Mouse (Mus musculus) hindbrain, embryonic 12.5 days (tissue): ENCODE results near the gene Ank3. TPM values are rescaled to one million over a fixed set of nuclear protein-coding genes. Genes with fewer than 3 reads are reported as not detected.

ENCODE experiments used
- ATAC-seq: fragments of 200-750 bp; cut with Nextera tagmentation; 2 replicates; pipeline ENCODE4 v1.8.0; 2017; ENCODE audit warnings: moderate TSS enrichment; ENCODE audit not compliant: low FRiP score
- H3K27ac ChIP-seq: fragments of 300-500 bp; sonication (generic); 2 replicates; pipeline ENCODE4 v1.5.1; 2016; ENCODE audit warnings: mild to moderate bottlenecking
- H3K27me3 ChIP-seq: fragments of 300-500 bp; sonication (generic); 2 replicates; pipeline ENCODE4 v1.6.1; 2016; ENCODE audit warnings: mild to moderate bottlenecking
- H3K36me3 ChIP-seq: fragments of 300-500 bp; sonication (generic); 2 replicates; pipeline ENCODE4 v1.6.1; 2016; ENCODE audit warnings: mild to moderate bottlenecking
- H3K4me1 ChIP-seq: fragments of 300-500 bp; sonication (generic); 2 replicates; pipeline ENCODE4 v1.6.1; 2016
- H3K4me2 ChIP-seq: fragments of 300-500 bp; sonication (generic); replicated peaks from 2 replicates; pipeline ENCODE4 v1.6.1; 2016; ENCODE audit warnings: mild to moderate bottlenecking
- H3K4me3 ChIP-seq: fragments of 300-500 bp; sonication (generic); 2 replicates; pipeline ENCODE4 v1.5.1; 2016; ENCODE audit warnings: mild to moderate bottlenecking
- H3K9ac ChIP-seq: fragments of 300-500 bp; sonication (generic); 2 replicates; pipeline ENCODE4 v1.6.1; 2016; ENCODE audit warnings: mild to moderate bottlenecking, moderate library complexity
- H3K9me3 ChIP-seq: fragments of 300-500 bp; sonication (generic); replicated peaks from 2 replicates; pipeline ENCODE4 v1.6.1; 2016; ENCODE audit warnings: mild to moderate bottlenecking
- WGBS: fragments of 180-500 bp; shearing (Covaris S2); methylation state at CpG from one replicate; pipeline ENCODE4 v1.1.7; 2016; 5-methylcytosine and 5-hydroxymethylcytosine counted together
- polyA plus RNA-seq: library from polyadenylated mRNA; unstranded; fragments of >200 nt; fragmentation: Nextera tagmentation; extraction: Ambion mirVana; gene quantifications from 2 replicates; pipeline ENCODE4 v1.2.1, GENCODE M21; 2016

The Ank3 gene
- polyA plus RNA-seq, 1 experiment from 2014 or later: 91.0 TPM

DNA sequence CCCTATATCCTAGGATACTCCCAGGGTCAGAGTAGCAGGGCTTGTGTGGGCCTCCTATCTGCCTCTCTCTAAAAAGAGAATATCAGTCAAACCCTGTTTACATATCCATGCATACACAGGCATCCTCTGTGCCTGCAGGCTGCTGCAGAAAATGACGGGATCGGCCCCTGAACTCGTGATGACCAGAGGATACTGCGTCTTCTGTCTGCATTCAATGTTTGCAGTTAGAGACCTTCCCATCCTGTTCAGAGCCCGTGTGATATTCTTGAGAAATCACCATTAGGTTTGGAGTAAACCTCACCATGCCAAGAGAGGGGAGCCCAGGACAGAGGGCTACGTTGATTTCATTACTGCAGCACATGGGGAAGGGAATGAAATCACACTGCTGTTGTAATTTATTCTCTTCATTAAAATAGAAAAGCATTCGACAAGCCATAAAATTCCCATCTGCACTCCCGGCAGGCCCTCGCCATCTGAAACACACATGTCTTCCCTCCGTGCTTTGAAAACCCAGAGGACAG is 331.8 kb downstream of the Ank3 start:
- Histone ChIP-seq H3K36me3 (no peaks in the 10 kb centered on the region), H3K9me3 (no peaks in the 10 kb centered on the region), H3K9ac (no peak overlapping the region; the same call in 1 of the 2 replicates), H3K4me2 (peak overlapping the region; percentile 15; the same call in 1 of the 2 replicates), H3K4me3 (no peak overlapping the region), H3K27me3 (no peaks in the 10 kb centered on the region), H3K27ac (peak overlapping the region; percentile 68), H3K4me1 (peaks cover 35% of the 10 kb centered on the region)
- peak; percentile 51 for ATAC-seq
- 38% methylated on average over 10 of the region's 10 CpGs for WGBS

DNA sequence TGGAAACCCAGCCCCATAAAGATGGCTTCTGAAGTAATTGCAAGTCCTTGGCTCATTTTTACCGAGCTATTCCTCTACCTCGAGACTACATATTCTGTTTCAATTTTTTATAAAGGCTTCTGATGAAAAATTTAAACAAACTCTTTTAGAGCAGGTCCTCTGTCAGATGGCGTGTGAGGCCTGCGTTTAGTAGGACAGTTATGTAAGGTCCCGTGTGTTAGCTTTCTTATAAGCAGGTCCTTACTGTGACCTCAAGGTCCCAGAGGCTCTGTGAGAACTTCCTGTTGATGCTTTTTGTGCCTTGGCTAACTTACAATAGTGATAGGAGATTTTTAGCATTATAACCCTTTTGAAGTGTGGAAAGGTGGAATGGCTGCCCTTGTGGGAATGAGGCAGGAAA is 332.8 kb downstream of the Ank3 start:
- 77% methylated on average over 5 of the region's 5 CpGs for WGBS
- no peak overlapping the region for H3K9ac ChIP-seq
- H3K4me3 ChIP-seq: no peak overlapping the region
- H3K27ac ChIP-seq: peak overlapping the region; percentile 68
- ATAC-seq: no peak
- no peaks in the 10 kb centered on the region for H3K36me3 ChIP-seq
- no peaks in the 10 kb centered on the region for H3K9me3 ChIP-seq
- H3K4me1 ChIP-seq: peaks cover 35% of the 10 kb centered on the region
- H3K27me3 ChIP-seq: no peaks in the 10 kb centered on the region
- H3K4me2 ChIP-seq: no peak overlapping the region

DNA sequence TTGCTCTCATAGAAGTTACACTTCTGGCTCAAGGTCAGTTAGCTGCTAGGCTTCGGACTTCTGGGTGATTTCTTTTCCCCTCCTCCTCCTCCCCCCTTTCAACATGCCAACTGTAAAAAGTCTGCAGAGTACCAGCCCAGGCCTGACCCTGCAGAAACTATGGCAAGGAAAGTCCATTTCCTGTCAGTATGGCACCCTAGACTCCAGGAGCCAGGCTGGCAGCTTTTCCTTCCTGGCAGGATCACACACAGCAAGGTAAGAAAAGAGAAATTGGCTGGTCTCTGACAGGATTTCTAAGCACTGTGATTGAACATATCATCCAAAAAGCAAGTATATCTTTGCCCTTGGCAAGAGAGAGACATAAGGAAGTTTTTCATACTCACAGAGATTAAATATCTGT is 333.3 kb downstream of the Ank3 start:
- ATAC-seq: no peak
- H3K36me3 ChIP-seq: no peaks in the 10 kb centered on the region
- no peaks in the 10 kb centered on the region for H3K27me3 ChIP-seq
- peak overlapping the region; percentile 35; the same call in 1 of the 2 replicates for H3K9ac ChIP-seq
- H3K9me3 ChIP-seq: no peaks in the 10 kb centered on the region
- peaks cover 35% of the 10 kb centered on the region for H3K4me1 ChIP-seq
- H3K4me2 ChIP-seq: no peak overlapping the region
- no peak overlapping the region for H3K27ac ChIP-seq
- 65% methylated on average over 1 of the region's 1 CpGs for WGBS
- H3K4me3 ChIP-seq: no peak overlapping the region

DNA sequence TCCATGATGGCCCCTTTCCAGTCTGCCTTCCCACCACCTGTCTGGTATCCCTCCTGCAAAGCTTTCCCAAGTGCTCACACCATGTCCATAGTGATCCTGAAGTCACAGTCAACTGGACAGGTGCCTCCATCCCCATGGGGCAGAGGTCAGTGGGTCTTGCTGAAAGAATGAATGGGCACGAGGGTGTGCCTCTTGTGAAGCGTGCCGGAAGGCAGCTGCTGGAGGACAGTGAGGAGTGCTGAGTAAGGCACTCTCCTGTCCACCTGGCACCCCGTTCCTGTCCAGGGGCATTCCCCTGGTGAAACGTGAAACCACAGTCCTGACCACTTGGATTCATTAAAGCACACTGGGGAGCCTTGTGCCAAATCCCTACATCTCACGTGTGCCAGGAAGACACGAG is 337.7 kb downstream of the Ank3 start:
- Histone ChIP-seq H3K27ac (no peak overlapping the region), H3K4me2 (no peak overlapping the region), H3K4me3 (no peak overlapping the region), H3K4me1 (peaks cover 17% of the 10 kb centered on the region), H3K27me3 (no peaks in the 10 kb centered on the region), H3K36me3 (no peaks in the 10 kb centered on the region), H3K9me3 (no peaks in the 10 kb centered on the region), H3K9ac (no peak overlapping the region)
- ATAC-seq: no peak
- 60% methylated on average over 7 of the region's 7 CpGs for WGBS

DNA sequence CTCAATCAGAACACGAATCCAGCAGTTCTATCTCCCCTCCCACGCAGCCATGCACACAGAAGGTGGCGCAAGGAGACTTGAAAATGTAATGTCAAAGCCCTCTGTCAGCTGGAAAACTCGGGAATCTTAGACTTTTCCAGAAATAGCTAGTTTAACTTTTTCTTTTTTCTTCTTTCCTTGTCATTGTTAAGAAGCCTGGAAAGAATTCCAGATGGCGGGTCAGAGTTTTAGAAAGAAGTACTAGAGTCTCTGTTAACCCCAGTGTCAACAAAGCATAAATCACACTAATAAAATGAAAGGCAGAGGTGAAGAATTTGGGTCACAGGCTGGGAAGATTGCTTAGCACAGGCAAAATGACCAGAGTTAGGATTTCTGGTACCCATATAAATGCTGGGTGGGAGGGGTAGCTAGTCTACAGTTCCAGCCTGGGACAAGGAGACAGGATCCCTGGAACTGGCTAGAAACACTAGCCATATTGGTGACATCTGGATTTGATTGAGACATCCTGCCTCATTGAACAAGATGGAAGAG is 340.2 kb downstream of the Ank3 start:
- H3K4me2 ChIP-seq: no peak overlapping the region
- no peaks in the 10 kb centered on the region for H3K27me3 ChIP-seq
- ATAC-seq: no peak

DNA sequence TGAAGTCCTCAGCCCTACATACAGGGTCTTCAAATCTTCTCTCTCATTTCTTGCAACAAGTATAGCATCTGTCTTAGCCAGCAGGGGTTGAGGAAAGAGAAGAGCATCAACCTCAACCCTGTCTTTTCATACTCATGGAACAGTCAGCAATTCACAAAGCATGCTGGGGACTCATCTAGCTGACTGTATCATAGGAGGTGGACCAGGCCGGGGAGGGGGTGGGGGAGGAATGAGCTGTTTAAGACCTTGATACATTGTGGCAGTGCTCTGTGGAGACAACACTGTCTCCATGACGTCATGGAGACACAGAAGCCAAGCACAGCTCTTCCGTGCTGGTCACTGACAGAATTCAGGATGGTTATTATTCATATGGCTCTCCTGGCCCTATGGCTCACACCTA is 344.0 kb downstream of the Ank3 start:
- H3K27ac ChIP-seq: no peak overlapping the region
- no peaks in the 10 kb centered on the region for H3K9me3 ChIP-seq
- no peak overlapping the region for H3K4me3 ChIP-seq
- no peak overlapping the region for H3K9ac ChIP-seq
- no peak overlapping the region for H3K4me2 ChIP-seq
- WGBS: 89% methylated on average over 3 of the region's 3 CpGs
- peaks cover 43% of the 10 kb centered on the region for H3K4me1 ChIP-seq
- no peaks in the 10 kb centered on the region for H3K36me3 ChIP-seq
- no peaks in the 10 kb centered on the region for H3K27me3 ChIP-seq
- ATAC-seq: no peak; the same call in 1 of the 2 replicates

More for the DNA sequence above, 340.2 kb downstream of the Ank3 start:
- no peak overlapping the region for H3K9ac ChIP-seq
- H3K9me3 ChIP-seq: no peaks in the 10 kb centered on the region
- no peaks in the 10 kb centered on the region for H3K36me3 ChIP-seq
- H3K27ac ChIP-seq: no peak overlapping the region; the same call in 1 of the 2 replicates
- 58% methylated on average over 5 of the region's 5 CpGs for WGBS
- H3K4me1 ChIP-seq: peaks cover 16% of the 10 kb centered on the region
- H3K4me3 ChIP-seq: no peak overlapping the region

DNA sequence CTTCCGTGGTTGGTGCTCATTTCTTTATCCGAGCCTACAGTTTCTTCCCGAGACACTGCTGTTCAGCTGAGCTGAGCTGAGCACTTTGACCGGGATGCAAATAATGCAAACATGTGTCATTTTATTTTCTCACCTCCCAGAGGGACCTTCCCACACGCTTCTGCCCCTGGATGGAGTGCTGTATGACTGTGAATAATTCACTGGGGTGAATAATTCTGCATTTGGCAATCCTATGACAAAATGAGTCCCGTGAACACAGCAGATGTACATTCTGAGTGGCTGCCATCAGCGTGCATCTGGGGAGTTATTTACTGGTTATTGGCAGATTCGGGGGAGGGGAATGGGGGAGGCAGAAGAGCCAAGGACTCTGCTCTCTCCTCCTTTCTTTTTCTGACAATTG is 345.6 kb downstream of the Ank3 start:
- Histone ChIP-seq H3K4me2 (no peak overlapping the region), H3K27me3 (no peaks in the 10 kb centered on the region)

DNA sequence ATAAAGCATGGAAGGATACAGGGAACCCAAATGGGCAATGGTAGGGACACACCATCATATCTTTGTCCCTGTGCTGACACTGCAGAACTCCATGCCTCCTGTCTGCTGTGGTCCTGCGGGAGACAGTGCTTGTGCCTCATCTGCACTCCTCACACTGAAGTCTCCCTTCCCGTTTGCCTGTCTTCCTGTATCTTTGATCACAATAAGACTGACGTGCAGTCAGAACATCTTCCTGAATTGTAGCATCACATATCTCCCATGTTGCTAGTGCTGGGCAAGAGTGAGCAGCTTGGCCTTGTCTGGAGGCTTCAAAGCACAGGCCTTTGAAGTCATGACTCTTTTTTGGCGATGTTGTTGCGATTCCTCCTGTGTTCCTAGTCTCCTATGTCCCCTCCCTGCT is 346.3 kb downstream of the Ank3 start:
- H3K27me3 ChIP-seq: no peaks in the 10 kb centered on the region
- H3K27ac ChIP-seq: peak overlapping the region; percentile 72
- ATAC-seq: peak; percentile 26; the same call in 1 of the 2 replicates
- 0 out of 2 replicates have a peak overlapping the region, but pooled peaks have one; percentile 1 for H3K4me2 ChIP-seq
- no peaks in the 10 kb centered on the region for H3K9me3 ChIP-seq
- peaks cover 45% of the 10 kb centered on the region for H3K4me1 ChIP-seq
- 65% methylated on average over 5 of the region's 5 CpGs for WGBS
- no peak overlapping the region for H3K9ac ChIP-seq
- H3K4me3 ChIP-seq: no peak overlapping the region
- H3K36me3 ChIP-seq: no peaks in the 10 kb centered on the region

More for the DNA sequence above, 345.6 kb downstream of the Ank3 start:
- Histone ChIP-seq H3K9ac (no peak overlapping the region), H3K4me1 (peaks cover 45% of the 10 kb centered on the region), H3K36me3 (no peaks in the 10 kb centered on the region), H3K4me3 (no peak overlapping the region), H3K9me3 (no peaks in the 10 kb centered on the region), H3K27ac (peak overlapping the region; percentile 72)
- WGBS: 36% methylated on average over 8 of the region's 8 CpGs
- peak; percentile 55 for ATAC-seq

DNA sequence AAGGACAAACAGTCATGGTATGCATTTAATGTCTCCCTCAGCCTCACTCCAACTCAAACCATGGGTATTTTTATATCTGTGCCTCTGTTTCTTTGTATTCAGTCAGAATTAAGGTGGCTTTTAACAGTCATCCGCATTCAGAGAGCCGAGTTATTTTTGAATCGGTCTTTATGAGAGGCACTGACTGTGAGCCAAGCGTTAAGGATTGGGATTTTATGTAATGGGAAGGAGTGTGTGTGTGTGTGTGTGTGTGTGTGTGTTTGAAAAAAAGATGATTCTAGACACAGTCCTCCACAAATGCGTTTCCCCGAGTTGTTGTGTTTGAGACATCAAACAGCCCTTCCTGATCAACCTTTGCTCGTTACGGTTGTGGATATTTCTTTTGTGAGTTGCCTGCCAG is 347.7 kb downstream of the Ank3 start:
- Histone ChIP-seq H3K4me2 (no peak overlapping the region), H3K9me3 (no peaks in the 10 kb centered on the region), H3K4me3 (no peak overlapping the region), H3K27me3 (no peaks in the 10 kb centered on the region), H3K27ac (no peak overlapping the region), H3K4me1 (peaks cover 45% of the 10 kb centered on the region), H3K9ac (no peak overlapping the region), H3K36me3 (no peaks in the 10 kb centered on the region)
- no peak for ATAC-seq
- 82% methylated on average over 8 of the region's 8 CpGs for WGBS

DNA sequence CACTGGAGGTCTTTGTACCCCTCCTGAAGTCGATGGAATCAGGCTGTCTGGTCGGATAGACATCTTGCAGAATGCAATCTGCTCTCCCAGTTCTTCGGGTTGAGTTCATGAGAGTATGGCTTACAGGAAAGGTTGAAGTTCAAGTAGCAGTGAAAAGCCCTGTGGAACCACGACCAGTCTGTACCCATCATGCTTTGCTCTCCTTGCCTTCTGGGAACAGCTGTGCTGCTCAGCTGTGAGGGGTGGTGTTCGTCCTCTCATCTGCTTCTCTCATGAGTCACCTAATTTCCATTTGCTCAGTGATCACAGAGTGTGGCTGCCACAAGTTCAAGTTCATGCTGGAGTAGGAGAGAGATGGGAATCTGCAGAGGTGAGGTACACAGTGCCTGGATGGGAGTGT is 348.2 kb downstream of the Ank3 start:
- Histone ChIP-seq H3K9me3 (no peaks in the 10 kb centered on the region), H3K4me3 (no peak overlapping the region), H3K4me2 (no peak overlapping the region), H3K36me3 (no peaks in the 10 kb centered on the region), H3K27me3 (no peaks in the 10 kb centered on the region), H3K27ac (no peak overlapping the region), H3K9ac (no peak overlapping the region), H3K4me1 (peaks cover 48% of the 10 kb centered on the region)
- no peak for ATAC-seq
- 49% methylated on average over 5 of the region's 5 CpGs for WGBS

DNA sequence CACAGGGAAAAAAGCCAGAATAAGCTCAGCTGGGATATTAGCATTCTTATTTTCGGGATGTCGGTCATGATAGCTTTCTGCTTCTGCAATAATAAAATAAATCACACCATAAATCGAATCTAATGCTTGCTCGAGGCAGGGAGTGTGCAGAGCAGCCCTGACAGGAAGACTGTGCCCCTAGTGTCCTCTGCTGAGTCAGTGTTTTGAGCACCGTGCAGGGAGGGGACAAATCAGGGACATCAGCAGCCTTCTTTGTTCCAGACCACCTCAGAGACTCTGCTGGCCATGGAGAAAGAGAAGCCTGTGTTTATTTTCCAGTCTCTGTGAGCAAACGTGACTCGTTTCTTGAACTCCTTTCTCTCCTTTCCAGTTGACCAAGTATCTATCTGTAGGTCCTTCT is 352.8 kb downstream of the Ank3 start:
- H3K4me1 ChIP-seq: peaks cover 24% of the 10 kb centered on the region
- no peak overlapping the region for H3K9ac ChIP-seq
- ATAC-seq: peak; percentile 67; the same call in 1 of the 2 replicates
- peak overlapping the region; percentile 79 for H3K27ac ChIP-seq
- no peaks in the 10 kb centered on the region for H3K27me3 ChIP-seq
- H3K9me3 ChIP-seq: no peaks in the 10 kb centered on the region
- no peaks in the 10 kb centered on the region for H3K36me3 ChIP-seq
- no peak overlapping the region for H3K4me3 ChIP-seq
- WGBS: 39% methylated on average over 7 of the region's 7 CpGs
- no peak overlapping the region for H3K4me2 ChIP-seq

DNA sequence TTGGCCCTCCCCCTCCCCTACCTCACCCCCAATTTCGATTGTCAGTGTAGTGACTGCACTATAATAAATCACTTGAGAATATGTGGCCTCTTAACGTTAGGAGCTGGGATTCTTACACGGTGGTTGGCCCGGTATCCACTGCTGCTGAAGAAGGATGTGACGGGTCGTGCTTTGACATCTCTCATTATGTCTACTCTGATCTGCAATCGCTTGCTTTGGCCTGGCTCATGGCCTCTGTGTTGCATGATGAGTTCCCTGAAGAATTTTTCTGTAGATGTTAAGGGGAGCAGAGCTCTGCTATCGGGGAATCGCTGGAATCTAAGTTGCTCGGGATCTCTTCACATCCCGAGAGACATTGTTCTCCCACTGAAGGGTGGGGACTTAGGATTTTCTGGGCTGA is 354.9 kb downstream of the Ank3 start:
- Histone ChIP-seq H3K4me3 (no peak overlapping the region), H3K27ac (no peak overlapping the region), H3K36me3 (no peaks in the 10 kb centered on the region), H3K9ac (no peak overlapping the region), H3K4me1 (peaks cover 15% of the 10 kb centered on the region), H3K4me2 (no peak overlapping the region), H3K27me3 (no peaks in the 10 kb centered on the region), H3K9me3 (no peaks in the 10 kb centered on the region)
- no peak for ATAC-seq
- 70% methylated on average over 11 of the region's 11 CpGs for WGBS

DNA sequence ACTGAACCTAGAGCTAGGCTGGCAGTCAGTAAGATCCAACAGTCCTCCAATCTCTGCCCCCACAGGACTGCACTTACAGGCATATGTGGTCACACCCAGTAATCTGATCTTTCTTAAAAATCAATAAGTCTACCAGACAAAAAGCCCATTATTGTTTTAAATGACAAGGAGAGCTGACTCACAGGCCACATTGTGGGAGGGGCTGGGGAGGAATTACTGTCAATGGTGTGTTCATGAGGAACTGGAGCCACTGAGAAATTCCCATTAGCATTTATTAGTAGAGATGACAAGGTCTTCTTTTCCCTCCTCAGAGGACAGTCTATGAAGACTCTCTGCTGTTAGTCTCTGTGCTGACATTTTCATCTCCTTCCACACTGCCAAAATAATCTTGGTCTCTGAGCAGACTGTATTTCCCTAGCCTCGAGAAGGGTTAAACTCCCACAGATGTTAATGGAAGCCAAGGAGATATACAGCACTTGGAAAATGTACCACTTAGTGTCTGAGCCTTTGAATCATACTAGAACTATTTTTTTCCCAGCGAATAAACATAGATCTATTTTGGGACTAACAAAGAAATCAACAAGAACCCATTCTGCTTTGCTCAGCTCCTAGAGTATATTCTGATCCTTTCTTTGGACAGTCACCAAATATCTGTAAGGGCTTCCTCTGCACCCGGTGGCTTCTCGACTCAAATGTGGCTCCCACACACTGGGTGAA is 358.5 kb downstream of the Ank3 start:
- Histone ChIP-seq H3K4me3 (no peak overlapping the region), H3K27ac (no peak overlapping the region), H3K4me2 (no peak overlapping the region), H3K9me3 (no peaks in the 10 kb centered on the region), H3K9ac (no peak overlapping the region), H3K27me3 (no peaks in the 10 kb centered on the region), H3K36me3 (no peaks in the 10 kb centered on the region), H3K4me1 (peaks cover 14% of the 10 kb centered on the region)
- no peak for ATAC-seq
- WGBS: 85% methylated on average over 4 of the region's 4 CpGs
